Mouse (Mus musculus): Measurements from ENCODE around the gene Sfswap. TPM values are rescaled to one million over a fixed set of nuclear protein-coding genes. Genes with fewer than 3 reads are reported as not detected.

Gene Sfswap
- total RNA-seq, 1 experiment: 69.5 TPM

GRCm38 (mm10) chr5:129506886-129507285 lies 5.9 kb downstream of the Sfswap start:
- Histone ChIP-seq H3K9ac (ENCODE audit: insufficient read depth, low read depth, low read length, poor library complexity, severe bottlenecking) (no peak overlapping the region), H3K4me1 (ENCODE audit: control insufficient read depth in 2 of 2, insufficient read depth in 2 of 2, low read length in 2 of 2, poor library complexity in 1 of 2) (peaks cover 3 to 4% of the 10 kb centered on the region in 2 experiments; a peak in 1 of 4 replicates), H3K27ac (ENCODE audit: insufficient read depth, low read depth, low read length, poor library complexity, severe bottlenecking) (no peak overlapping the region), H3K9me3 (ENCODE audit: control insufficient read depth, insufficient read depth, low read depth, low read length) (no peaks in the 10 kb centered on the region), H3K4me3 (ENCODE audit: insufficient read depth in 1 of 2, low read depth in 1 of 2, low read length in 2 of 2, poor library complexity in 1 of 2, severe bottlenecking in 1 of 2) (no peak overlapping the region), H3K36me3 (ENCODE audit: control insufficient read depth, insufficient read depth, low read length, poor library complexity, severe bottlenecking) (peaks cover 46% of the 10 kb centered on the region)
- no peak for TF ChIP-seq HCFC1 (IDR thresholded peaks at IDR 0.05; ENCODE audit: borderline replicate concordance, insufficient read depth, low read length)
- TF ChIP-seq ZNF384 (IDR thresholded peaks at IDR 0.05; ENCODE audit: low read depth, low read length): no peak
- TF ChIP-seq CHD2 (IDR thresholded peaks at IDR 0.05; ENCODE audit: low read depth, low read length): no peak
- TF ChIP-seq MAFK (IDR thresholded peaks at IDR 0.05; ENCODE audit: insufficient read depth, low read depth, low read length): no peak
- TF ChIP-seq ZC3H11A (IDR thresholded peaks at IDR 0.05; ENCODE audit: borderline replicate concordance, low read depth, low read length): no peak
- DNase-seq (ENCODE audit: low read depth, low spot score): no peak
- in situ Hi-C loops (cut with MboI; ENCODE audit: low sequenced_read_pairs in 2 of 2, unreplicated experiment in 2 of 2): no loop called here

GRCm38 (mm10) chr5:129518180-129518579 lies 17.2 kb downstream of the Sfswap start:
- Histone ChIP-seq H3K9me3 (ENCODE audit: control insufficient read depth, insufficient read depth, low read depth, low read length) (no peaks in the 10 kb centered on the region), H3K27ac (ENCODE audit: insufficient read depth, low read depth, low read length, poor library complexity, severe bottlenecking) (no peak overlapping the region), H3K4me1 (ENCODE audit: control insufficient read depth in 2 of 2, insufficient read depth in 2 of 2, low read length in 2 of 2, poor library complexity in 1 of 2) (no peaks in the 10 kb centered on the region), H3K36me3 (ENCODE audit: control insufficient read depth, insufficient read depth, low read length, poor library complexity, severe bottlenecking) (peaks cover 48% of the 10 kb centered on the region), H3K4me3 (ENCODE audit: insufficient read depth in 1 of 2, low read depth in 1 of 2, low read length in 2 of 2, poor library complexity in 1 of 2, severe bottlenecking in 1 of 2) (no peak overlapping the region), H3K9ac (ENCODE audit: insufficient read depth, low read depth, low read length, poor library complexity, severe bottlenecking) (no peak overlapping the region)
- no peak for DNase-seq (ENCODE audit: low read depth, low spot score)
- in situ Hi-C loops (cut with MboI; ENCODE audit: low sequenced_read_pairs in 2 of 2, unreplicated experiment in 2 of 2): no loop called here
- TF ChIP-seq ZC3H11A (IDR thresholded peaks at IDR 0.05; ENCODE audit: borderline replicate concordance, low read depth, low read length) (no peak), CHD2 (IDR thresholded peaks at IDR 0.05; ENCODE audit: low read depth, low read length) (no peak), ZNF384 (IDR thresholded peaks at IDR 0.05; ENCODE audit: low read depth, low read length) (no peak), HCFC1 (IDR thresholded peaks at IDR 0.05; ENCODE audit: borderline replicate concordance, insufficient read depth, low read length) (no peak), MAFK (IDR thresholded peaks at IDR 0.05; ENCODE audit: insufficient read depth, low read depth, low read length) (peak; percentile 27; the same call in 1 of the 2 replicates)

- Histone ChIP-seq H3K27ac (ENCODE audit: insufficient read depth, low read depth, low read length, poor library complexity, severe bottlenecking) (no peak overlapping the region), H3K9ac (ENCODE audit: insufficient read depth, low read depth, low read length, poor library complexity, severe bottlenecking) (no peak overlapping the region), H3K4me3 (ENCODE audit: insufficient read depth in 1 of 2, low read depth in 1 of 2, low read length in 2 of 2, poor library complexity in 1 of 2, severe bottlenecking in 1 of 2) (no peak overlapping the region), H3K36me3 (ENCODE audit: control insufficient read depth, insufficient read depth, low read length, poor library complexity, severe bottlenecking) (peaks cover 46% of the 10 kb centered on the region), H3K9me3 (ENCODE audit: control insufficient read depth, insufficient read depth, low read depth, low read length) (no peaks in the 10 kb centered on the region), H3K4me1 (ENCODE audit: control insufficient read depth in 2 of 2, insufficient read depth in 2 of 2, low read length in 2 of 2, poor library complexity in 1 of 2) (no peaks in the 10 kb centered on the region)
- in situ Hi-C loops (cut with MboI; ENCODE audit: low sequenced_read_pairs in 2 of 2, unreplicated experiment in 2 of 2): no loop called here
- DNase-seq (ENCODE audit: low read depth, low spot score): no peak
- TF ChIP-seq ZC3H11A (IDR thresholded peaks at IDR 0.05; ENCODE audit: borderline replicate concordance, low read depth, low read length) (no peak), HCFC1 (IDR thresholded peaks at IDR 0.05; ENCODE audit: borderline replicate concordance, insufficient read depth, low read length) (no peak), MAFK (IDR thresholded peaks at IDR 0.05; ENCODE audit: insufficient read depth, low read depth, low read length) (no peak), CHD2 (IDR thresholded peaks at IDR 0.05; ENCODE audit: low read depth, low read length) (no peak), ZNF384 (IDR thresholded peaks at IDR 0.05; ENCODE audit: low read depth, low read length) (no peak)
These were observed 17.8 kb downstream of the Sfswap start for GRCm38 (mm10) chr5:129518786-129519185.

GRCm38 (mm10) chr5:129519591-129519990 lies 18.6 kb downstream of the Sfswap start:
- H3K4me1 ChIP-seq (ENCODE audit: control insufficient read depth in 2 of 2, insufficient read depth in 2 of 2, low read length in 2 of 2, poor library complexity in 1 of 2): no peaks in the 10 kb centered on the region
- no peak for DNase-seq (ENCODE audit: low read depth, low spot score)
- H3K27ac ChIP-seq (ENCODE audit: insufficient read depth, low read depth, low read length, poor library complexity, severe bottlenecking): no peak overlapping the region
- TF ChIP-seq HCFC1 (IDR thresholded peaks at IDR 0.05; ENCODE audit: borderline replicate concordance, insufficient read depth, low read length) (no peak), MAFK (IDR thresholded peaks at IDR 0.05; ENCODE audit: insufficient read depth, low read depth, low read length) (no peak), ZNF384 (IDR thresholded peaks at IDR 0.05; ENCODE audit: low read depth, low read length) (no peak), ZC3H11A (IDR thresholded peaks at IDR 0.05; ENCODE audit: borderline replicate concordance, low read depth, low read length) (no peak), CHD2 (IDR thresholded peaks at IDR 0.05; ENCODE audit: low read depth, low read length) (no peak)
- peaks cover 42% of the 10 kb centered on the region for H3K36me3 ChIP-seq (ENCODE audit: control insufficient read depth, insufficient read depth, low read length, poor library complexity, severe bottlenecking)
- no peak overlapping the region for H3K9ac ChIP-seq (ENCODE audit: insufficient read depth, low read depth, low read length, poor library complexity, severe bottlenecking)
- in situ Hi-C loops (cut with MboI; ENCODE audit: low sequenced_read_pairs in 2 of 2, unreplicated experiment in 2 of 2): no loop called here
- no peak overlapping the region for H3K4me3 ChIP-seq (ENCODE audit: insufficient read depth in 1 of 2, low read depth in 1 of 2, low read length in 2 of 2, poor library complexity in 1 of 2, severe bottlenecking in 1 of 2)
- no peaks in the 10 kb centered on the region for H3K9me3 ChIP-seq (ENCODE audit: control insufficient read depth, insufficient read depth, low read depth, low read length)

DNA sequence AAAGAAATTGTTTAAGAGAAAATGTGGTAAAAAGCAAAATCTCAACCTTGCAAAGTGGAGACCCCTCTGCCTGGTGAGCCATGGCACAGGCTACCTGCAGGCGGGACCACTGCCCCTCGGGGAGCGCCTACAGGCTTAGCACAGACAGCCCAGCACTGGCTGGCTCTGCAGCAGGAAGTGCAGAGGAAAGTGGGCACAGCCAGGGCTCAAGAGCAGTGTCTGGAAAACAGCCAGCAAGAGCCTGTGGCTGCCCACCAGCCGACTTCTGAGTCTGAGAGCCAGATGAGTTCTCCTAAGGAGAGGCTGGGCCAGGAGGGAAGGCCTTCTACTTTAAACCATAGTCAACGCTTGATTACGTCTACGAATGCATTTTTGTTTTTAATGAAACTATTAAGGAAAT lies 20.5 kb downstream of the Sfswap start:
- Histone ChIP-seq H3K9me3 (ENCODE audit: control insufficient read depth, insufficient read depth, low read depth, low read length) (no peaks in the 10 kb centered on the region), H3K36me3 (ENCODE audit: control insufficient read depth, insufficient read depth, low read length, poor library complexity, severe bottlenecking) (peaks cover 33% of the 10 kb centered on the region), H3K4me3 (ENCODE audit: insufficient read depth in 1 of 2, low read depth in 1 of 2, low read length in 2 of 2, poor library complexity in 1 of 2, severe bottlenecking in 1 of 2) (no peak overlapping the region), H3K9ac (ENCODE audit: insufficient read depth, low read depth, low read length, poor library complexity, severe bottlenecking) (no peak overlapping the region), H3K4me1 (ENCODE audit: control insufficient read depth in 2 of 2, insufficient read depth in 2 of 2, low read length in 2 of 2, poor library complexity in 1 of 2) (no peaks in the 10 kb centered on the region), H3K27ac (ENCODE audit: insufficient read depth, low read depth, low read length, poor library complexity, severe bottlenecking) (no peak overlapping the region)
- in situ Hi-C loops (cut with MboI; ENCODE audit: low sequenced_read_pairs in 2 of 2, unreplicated experiment in 2 of 2): no loop called here
- DNase-seq (ENCODE audit: low read depth, low spot score): no peak
- TF ChIP-seq CHD2 (IDR thresholded peaks at IDR 0.05; ENCODE audit: low read depth, low read length) (no peak), MAFK (IDR thresholded peaks at IDR 0.05; ENCODE audit: insufficient read depth, low read depth, low read length) (no peak), ZC3H11A (IDR thresholded peaks at IDR 0.05; ENCODE audit: borderline replicate concordance, low read depth, low read length) (no peak), ZNF384 (IDR thresholded peaks at IDR 0.05; ENCODE audit: low read depth, low read length) (no peak), HCFC1 (IDR thresholded peaks at IDR 0.05; ENCODE audit: borderline replicate concordance, insufficient read depth, low read length) (no peak)
